Mouse (Mus musculus): ENCODE data around the gene Arvcf.

GRCm38 (mm10) chr16:18325741-18326140 is 22.2 kb upstream of the Arvcf start:
- TF ChIP-seq CTCF (IDR thresholded peaks at IDR 0.05; ENCODE audit: control insufficient read depth, insufficient read depth, low read length): no peak
- TF ChIP-seq POLR2A (IDR thresholded peaks at IDR 0.05; ENCODE audit: borderline replicate concordance, control insufficient read depth, low read depth, low read length): no peak
